Mouse (Mus musculus): ENCODE results near the gene Gm44502. TPM values are rescaled to one million over a fixed set of nuclear protein-coding genes. Genes with fewer than 3 reads are reported as not detected.

The Gm44502 gene
- total RNA-seq, 2 experiments from 2014 or later = not detected

Other genes starting within 250 kb of the Gm44502 start
- gene Plxnb2, start 248.9 kb downstream of the Gm44502 start, total RNA-seq (2021) = 10 to 100 TPM; 60.1 to 74.0 TPM
- gene Dennd6b, start 233.2 kb downstream of the Gm44502 start, total RNA-seq (2021) = 10 to 100 TPM; 29.9 to 35.5 TPM
- 100 to 1,000 TPM; 157 to 167 TPM for gene Ppp6r2, start 218.1 kb downstream of the Gm44502 start, total RNA-seq (2021)
- gene Sbf1, start 114.4 kb downstream of the Gm44502 start, total RNA-seq (2021) = 100 to 1,000 TPM; 248 to 274 TPM
- gene Adm2, start 107.0 kb downstream of the Gm44502 start, total RNA-seq (2021) = not detected
- not detected for gene Miox, start 95.3 kb downstream of the Gm44502 start, total RNA-seq (2021)
- 10 to 100 TPM; 22.8 to 24.2 TPM for gene Lmf2, start 74.0 kb downstream of the Gm44502 start, total RNA-seq (2021)
- gene Ncaph2, start 74.0 kb downstream of the Gm44502 start, total RNA-seq (2021) = 10 to 100 TPM; 75.5 to 79.0 TPM
- gene Sco2, start 55.9 kb downstream of the Gm44502 start, total RNA-seq (2021) = 10 to 100 TPM; 28.9 to 29.9 TPM
- gene Tymp, start 52.7 kb downstream of the Gm44502 start, total RNA-seq (2021) = 1 to 10 TPM; 1.3 to 1.6 TPM
- 1 to 10 TPM; 2.7 to 5.3 TPM for gene Odf3b, start 50.4 kb downstream of the Gm44502 start, total RNA-seq (2021)
- gene Klhdc7b, start 44.8 kb downstream of the Gm44502 start, total RNA-seq (2021) = under 1 TPM in 1 of 2 experiments, not detected in 1; 0.14 TPM
- gene Syce3, start 19.2 kb downstream of the Gm44502 start, total RNA-seq (2021) = not detected
- 1 to 10 TPM; 2.1 to 3.1 TPM for gene Cpt1b, start 3.8 kb downstream of the Gm44502 start, total RNA-seq (2021)
- 1 to 10 TPM; 2.7 to 2.9 TPM for gene C730034F03Rik, start 107 bp downstream of the Gm44502 start, total RNA-seq (2021)
- gene Chkb, start 212 bp upstream of the Gm44502 start, total RNA-seq (2021) = 10 to 100 TPM; 44.3 to 50.0 TPM
- 100 to 1,000 TPM; 195 to 198 TPM for gene Mapk8ip2, start 24.2 kb upstream of the Gm44502 start, total RNA-seq (2021)
- gene Arsa, start 47.7 kb upstream of the Gm44502 start, total RNA-seq (2021) = 10 to 100 TPM; 29.1 to 31.5 TPM
- 100 to 1,000 TPM; 271 to 274 TPM for gene Shank3, start 69.9 kb upstream of the Gm44502 start, total RNA-seq (2021)
- gene Acr, start 138.6 kb upstream of the Gm44502 start, total RNA-seq (2021) = 1 to 10 TPM in 1 of 2 experiments, under 1 TPM in 1; 0.65 to 2.4 TPM
- 10 to 100 TPM; 30.8 to 32.7 TPM for gene Rabl2, start 162.2 kb upstream of the Gm44502 start, total RNA-seq (2021)